Mouse (Mus musculus) stomach, postnatal 0 days (tissue): ENCODE data around the gene Tox4. TPM values are rescaled to one million over a fixed set of nuclear protein-coding genes. Genes with fewer than 3 reads are reported as not detected.
A peak's percentile ranks its signal among the peaks of the same experiment; 100 is the strongest.
"Not testable (repeated sequence)": the region's sequence is repeated elsewhere in the genome, so short reads cannot be mapped to it uniquely, and the experiment has no call there.

Experiments used
- ATAC-seq: fragments of 200-750 bp; cut with Nextera tagmentation; 2 replicates; pipeline ENCODE4 v1.8.0; 2017; ENCODE audit not compliant: low FRiP score, low TSS enrichment
- DNase-seq: peaks from one replicate; pipeline ENCODE4 v3.0.0-alpha.2; 2016; ENCODE audit warnings: low spot score
- H3K27ac ChIP-seq: fragments of 300-500 bp; sonication (generic); replicated peaks from 2 replicates; pipeline ENCODE4 v1.5.1; 2014; ENCODE audit warnings: mild to moderate bottlenecking, control low read depth
- H3K27me3 ChIP-seq: fragments of 300-500 bp; sonication (generic); 2 replicates; pipeline ENCODE4 v1.6.1; 2014; ENCODE audit warnings: low read length; ENCODE audit not compliant: control insufficient read depth, insufficient read depth
- H3K36me3 ChIP-seq: fragments of 300-500 bp; sonication (generic); 2 replicates; pipeline ENCODE4 v1.6.1; 2014; ENCODE audit warnings: low read length, mixed read lengths; ENCODE audit not compliant: control insufficient read depth, insufficient read depth
- H3K4me1 ChIP-seq: fragments of 300-500 bp; sonication (generic); replicated peaks from 2 replicates; pipeline ENCODE4 v1.6.1; 2014; ENCODE audit warnings: antibody characterized with exemption; ENCODE audit not compliant: control insufficient read depth, insufficient read depth
- H3K4me2 ChIP-seq: fragments of 300-500 bp; sonication (generic); replicated peaks from 2 replicates; pipeline ENCODE4 v1.6.1; 2014; ENCODE audit warnings: low read depth, mild to moderate bottlenecking, control low read depth, moderate library complexity
- H3K4me3 ChIP-seq: fragments of 300-500 bp; sonication (generic); 2 replicates; pipeline ENCODE4 v1.5.1; 2014; ENCODE audit warnings: low read depth, low read length, control low read depth
- H3K9ac ChIP-seq: fragments of 300-500 bp; sonication (generic); 2 replicates; pipeline ENCODE4 v1.6.1; 2014; ENCODE audit warnings: mild to moderate bottlenecking, low read length, control low read depth, mixed read lengths
- H3K9me3 ChIP-seq: fragments of 300-500 bp; sonication (generic); 2 replicates; pipeline ENCODE4 v1.6.1; 2016; ENCODE audit warnings: low read length; ENCODE audit not compliant: control insufficient read depth
- CTCF ChIP-seq: IDR thresholded peaks from 2 replicates; pipeline ENCODE4 v1.5.1; 2016; ENCODE audit warnings: antibody characterized with exemption, low read depth, mild to moderate bottlenecking, moderate library complexity
- EP300 ChIP-seq: optimal IDR thresholded peaks from 2 replicates; pipeline ENCODE3; 2016; ENCODE audit warnings: antibody characterized with exemption
- WGBS: fragments of 180-500 bp; shearing (Covaris S2); extraction: QIAGEN DNeasy Blood & Tissue Kit; methylation state at CpG from one replicate; pipeline ENCODE4 v1.1.7; 2014; 5-methylcytosine and 5-hydroxymethylcytosine counted together
- polyA plus RNA-seq: library from polyadenylated mRNA; unstranded; fragments of >200 nt; fragmentation: Nextera tagmentation; extraction: Ambion mirVana; gene quantifications from 2 replicates; pipeline ENCODE4 v1.2.1, GENCODE M21; 2015

Tox4 gene
- polyA plus RNA-seq, 1 experiment from 2014 or later, result 22.9 TPM

DNA sequence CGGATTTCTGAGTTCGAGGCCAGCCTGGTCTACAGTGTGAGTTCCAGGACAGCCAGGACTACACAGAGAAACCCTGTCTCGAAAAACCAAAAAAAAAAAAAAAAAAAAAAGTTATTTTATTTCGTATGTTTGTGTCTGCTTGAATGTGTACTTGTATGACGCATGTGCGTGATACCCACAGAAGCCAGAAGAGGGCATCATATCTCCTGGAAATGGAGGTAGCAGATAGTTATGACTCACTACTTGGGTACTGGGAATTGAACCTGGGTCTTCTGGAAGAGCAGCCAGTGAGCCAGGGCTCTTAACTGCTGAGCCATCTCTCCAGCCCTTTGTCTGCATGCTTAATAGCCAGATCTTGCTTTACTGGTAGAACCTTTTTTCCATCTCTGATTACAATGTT is 31.4 kb downstream of the Tox4 start:
- H3K27me3 ChIP-seq, DNase-seq, H3K4me1 ChIP-seq, H3K4me3 ChIP-seq, H3K9ac ChIP-seq, H3K36me3 ChIP-seq, H3K9me3 ChIP-seq, H3K27ac ChIP-seq, H3K4me2 ChIP-seq, ATAC-seq: not testable (repeated sequence)
- WGBS, result 90% methylated on average over 6 of the region's 6 CpGs
- TF ChIP-seq CTCF, result peak; percentile 38

DNA sequence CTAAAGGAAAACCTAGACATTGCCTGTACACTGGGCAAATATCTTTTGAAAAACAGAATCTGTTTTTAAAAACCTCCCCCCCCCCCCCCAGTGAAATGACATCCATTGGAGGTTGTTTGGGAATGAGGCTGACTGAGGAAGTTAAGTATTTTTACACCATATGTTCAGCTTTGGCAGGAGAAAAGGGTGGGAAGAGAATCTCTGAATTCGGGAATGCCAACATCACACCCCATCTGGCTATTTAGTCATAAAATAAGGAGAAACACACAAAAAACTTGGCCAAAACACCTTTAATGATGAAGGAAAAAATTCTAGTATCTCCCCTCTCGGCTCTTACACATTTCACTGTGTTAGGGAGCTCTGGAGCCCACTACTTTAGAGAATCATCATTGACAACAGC is 32.0 kb downstream of the Tox4 start:
- WGBS, result 92% methylated on average over 2 of the region's 2 CpGs
- Histone ChIP-seq H3K27me3 (no peaks in the 10 kb centered on the region), H3K9ac (no peak overlapping the region), H3K4me2 (no peak overlapping the region), H3K27ac (no peak overlapping the region), H3K4me1 (0 out of 2 replicates have a peak, but pooled peaks cover 3% of the 10 kb centered on the region), H3K36me3 (no peaks in the 10 kb centered on the region), H3K9me3 (no peaks in the 10 kb centered on the region), H3K4me3 (no peak overlapping the region)
- no peak for TF ChIP-seq CTCF
- TF ChIP-seq EP300, result no peak
- no peak for DNase-seq
- no peak for ATAC-seq

DNA sequence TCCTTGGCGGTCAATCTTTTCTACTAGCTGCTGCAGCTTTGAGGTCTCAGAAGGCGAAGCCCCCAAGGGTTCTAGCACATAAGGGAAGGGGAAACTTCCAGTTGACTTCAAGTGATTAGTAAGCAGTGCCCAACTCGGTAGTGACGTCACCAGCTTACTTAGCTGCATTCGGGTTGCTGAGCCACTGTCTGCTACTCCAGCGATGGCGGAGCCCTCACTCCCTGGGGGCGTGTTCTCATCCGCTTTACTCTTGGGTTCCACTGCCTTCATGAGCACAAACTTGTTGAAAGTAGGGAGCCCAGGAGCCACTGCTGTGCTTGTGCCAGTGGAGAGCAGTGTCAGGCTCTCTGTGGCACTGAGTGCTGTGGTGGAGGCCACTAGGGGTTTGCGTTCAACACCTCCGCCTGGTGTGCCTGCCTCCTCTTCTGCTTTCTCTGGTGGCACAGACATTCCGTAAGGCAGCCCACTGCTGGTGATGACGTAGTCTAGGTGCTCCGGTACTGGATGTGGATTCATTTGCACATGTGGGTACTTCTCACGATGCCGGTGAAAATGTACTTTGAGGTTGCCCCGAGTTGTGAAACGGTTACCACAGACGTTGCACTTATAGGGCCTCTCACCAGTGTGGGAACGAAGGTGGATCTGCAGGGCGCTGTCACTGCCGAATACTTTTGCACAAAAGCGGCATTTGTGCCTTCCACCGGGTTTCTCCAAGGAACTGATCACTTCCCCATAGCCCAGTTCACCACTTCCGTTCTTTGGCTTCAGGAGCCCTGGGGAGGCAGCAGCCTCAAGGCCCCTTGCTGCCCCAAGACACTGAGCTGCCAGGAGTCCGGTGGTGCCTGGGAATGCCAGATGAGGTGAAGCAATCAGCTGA is 35.2 kb downstream of the Tox4 start:
- H3K4me2 ChIP-seq, result no peak overlapping the region
- H3K4me1 ChIP-seq, result 0 out of 2 replicates have a peak, but pooled peaks cover 3% of the 10 kb centered on the region
- no peak for TF ChIP-seq CTCF
- no peak for TF ChIP-seq EP300
- no peak for ATAC-seq
- WGBS, result 85% methylated on average over 26 of the region's 26 CpGs
- H3K9me3 ChIP-seq, result no peaks in the 10 kb centered on the region
- no peaks in the 10 kb centered on the region for H3K36me3 ChIP-seq
- no peak overlapping the region for H3K9ac ChIP-seq
- no peak overlapping the region for H3K27ac ChIP-seq
- no peak for DNase-seq
- no peak overlapping the region for H3K4me3 ChIP-seq
- H3K27me3 ChIP-seq, result no peaks in the 10 kb centered on the region

DNA sequence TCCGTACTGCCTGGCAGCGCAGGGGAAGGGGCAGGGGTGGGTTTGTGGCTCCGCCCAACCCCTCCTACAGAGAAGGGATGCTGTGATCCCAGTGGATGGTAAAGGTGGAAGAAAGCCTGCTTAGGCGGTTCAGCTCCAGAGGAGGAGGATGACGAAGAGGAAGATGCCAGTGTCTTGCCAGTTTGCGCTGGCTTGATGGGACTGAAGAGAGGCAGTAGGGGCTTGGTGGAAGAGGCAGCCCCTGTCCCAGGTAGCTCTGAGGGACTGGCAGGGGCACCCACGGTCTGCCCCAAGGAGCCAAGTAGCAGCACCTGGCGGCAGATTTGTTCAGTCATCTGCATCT is 35.8 kb downstream of the Tox4 start:
- Histone ChIP-seq H3K27me3 (no peaks in the 10 kb centered on the region), H3K9me3 (no peaks in the 10 kb centered on the region), H3K36me3 (no peaks in the 10 kb centered on the region), H3K4me3 (no peak overlapping the region), H3K4me1 (0 out of 2 replicates have a peak, but pooled peaks cover 3% of the 10 kb centered on the region), H3K27ac (no peak overlapping the region), H3K9ac (peak overlapping the region; percentile 77; the same call in 1 of the 2 replicates), H3K4me2 (no peak overlapping the region; the same call in 1 of the 2 replicates)
- no peak for DNase-seq
- WGBS, result 52% methylated on average over 8 of the region's 8 CpGs
- no peak; the same call in 1 of the 2 replicates for ATAC-seq
- TF ChIP-seq EP300, result no peak
- TF ChIP-seq CTCF, result no peak

DNA sequence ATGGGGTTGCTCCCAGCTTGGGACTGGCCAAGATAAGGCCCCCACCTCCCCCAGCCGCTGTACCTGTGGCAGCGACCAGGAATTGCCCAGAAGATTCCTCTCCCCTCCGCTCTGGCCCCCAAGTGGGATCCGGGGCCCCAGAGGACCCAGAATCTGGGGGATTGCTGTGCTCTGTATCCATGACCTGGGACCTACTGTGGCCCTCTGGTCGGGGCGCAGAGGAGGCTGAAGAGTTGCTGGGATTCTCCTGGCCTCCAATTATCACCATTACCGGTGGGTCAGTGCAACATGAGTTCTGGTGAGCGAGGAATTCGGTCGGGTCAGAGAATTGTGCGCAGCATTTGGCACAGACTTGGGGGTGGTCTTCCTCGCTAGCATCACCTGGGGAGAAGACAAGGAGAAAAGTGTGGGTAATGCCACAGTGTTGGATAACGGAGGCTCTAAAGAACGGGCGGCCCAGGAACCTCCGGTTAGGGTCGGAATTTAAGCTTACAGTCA is 36.4 kb downstream of the Tox4 start:
- Histone ChIP-seq H3K9me3 (no peaks in the 10 kb centered on the region), H3K36me3 (no peaks in the 10 kb centered on the region), H3K9ac (peak overlapping the region; percentile 77), H3K27me3 (no peaks in the 10 kb centered on the region), H3K4me2 (peak overlapping the region; percentile 73), H3K4me3 (peak overlapping the region; percentile 66), H3K4me1 (0 out of 2 replicates have a peak, but pooled peaks cover 3% of the 10 kb centered on the region), H3K27ac (no peak overlapping the region; the same call in 1 of the 2 replicates)
- no peak for DNase-seq
- no peak for ATAC-seq
- 9% methylated on average over 17 of the region's 17 CpGs for WGBS
- TF ChIP-seq CTCF (no peak), EP300 (no peak)

DNA sequence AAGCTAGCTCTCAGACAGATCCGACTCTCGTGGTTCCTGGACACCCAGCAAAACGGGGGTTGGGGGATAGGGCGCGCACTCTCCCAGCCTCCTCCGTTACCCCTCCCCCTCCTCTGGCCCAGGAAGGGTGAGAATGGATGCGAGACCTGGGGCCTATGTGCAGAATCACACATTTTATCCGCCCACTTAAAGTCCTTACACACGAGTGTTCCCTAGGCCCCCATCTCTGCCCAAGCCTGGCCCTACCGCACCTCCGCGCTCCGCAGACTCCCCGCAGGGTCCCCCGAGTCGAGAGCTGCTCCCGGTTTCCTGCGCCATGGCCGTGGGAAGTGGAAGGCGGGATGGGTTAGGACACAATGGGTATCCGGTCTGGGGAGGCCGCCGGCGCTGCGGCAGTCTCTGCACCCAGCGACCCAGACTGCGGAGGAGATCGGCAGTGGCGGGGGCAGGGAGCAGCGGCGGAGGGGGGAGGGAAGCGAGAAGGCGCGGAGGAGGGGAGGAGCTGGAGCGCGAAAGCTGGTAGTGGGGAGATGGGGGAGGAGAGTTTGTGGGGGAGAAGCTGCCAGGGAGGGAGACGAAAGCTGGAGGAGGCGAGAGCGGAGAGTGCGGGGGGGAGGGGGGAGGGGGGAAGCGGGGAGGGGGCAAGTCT is 37.0 kb downstream of the Tox4 start:
- Histone ChIP-seq H3K4me1 (0 out of 2 replicates have a peak, but pooled peaks cover 3% of the 10 kb centered on the region), H3K4me3 (peak overlapping the region; percentile 66), H3K4me2 (peak overlapping the region; percentile 73), H3K27me3 (no peaks in the 10 kb centered on the region), H3K36me3 (no peaks in the 10 kb centered on the region), H3K9ac (peak overlapping the region; percentile 77), H3K27ac (peak overlapping the region; percentile 67), H3K9me3 (no peaks in the 10 kb centered on the region)
- TF ChIP-seq CTCF (no peak), EP300 (no peak)
- DNase-seq (peak; percentile 59), ATAC-seq (peak; percentile 75)
- WGBS, result under 1% methylated on average over 33 of the region's 41 CpGs
